Mouse (Mus musculus): ENCODE results near the gene Klhl13. TPM values are rescaled to one million over a fixed set of nuclear protein-coding genes. Genes with fewer than 3 reads are reported as not detected.

The Klhl13 gene
- total RNA-seq (2021) = 11.3 and 17.7 TPM in 2 replicates
- long read RNA-seq, partial matches to known transcripts = 3 of 7 reads
- long read RNA-seq, other reads (novel, unspliced or antisense) = 2 of 7 reads

DNA sequence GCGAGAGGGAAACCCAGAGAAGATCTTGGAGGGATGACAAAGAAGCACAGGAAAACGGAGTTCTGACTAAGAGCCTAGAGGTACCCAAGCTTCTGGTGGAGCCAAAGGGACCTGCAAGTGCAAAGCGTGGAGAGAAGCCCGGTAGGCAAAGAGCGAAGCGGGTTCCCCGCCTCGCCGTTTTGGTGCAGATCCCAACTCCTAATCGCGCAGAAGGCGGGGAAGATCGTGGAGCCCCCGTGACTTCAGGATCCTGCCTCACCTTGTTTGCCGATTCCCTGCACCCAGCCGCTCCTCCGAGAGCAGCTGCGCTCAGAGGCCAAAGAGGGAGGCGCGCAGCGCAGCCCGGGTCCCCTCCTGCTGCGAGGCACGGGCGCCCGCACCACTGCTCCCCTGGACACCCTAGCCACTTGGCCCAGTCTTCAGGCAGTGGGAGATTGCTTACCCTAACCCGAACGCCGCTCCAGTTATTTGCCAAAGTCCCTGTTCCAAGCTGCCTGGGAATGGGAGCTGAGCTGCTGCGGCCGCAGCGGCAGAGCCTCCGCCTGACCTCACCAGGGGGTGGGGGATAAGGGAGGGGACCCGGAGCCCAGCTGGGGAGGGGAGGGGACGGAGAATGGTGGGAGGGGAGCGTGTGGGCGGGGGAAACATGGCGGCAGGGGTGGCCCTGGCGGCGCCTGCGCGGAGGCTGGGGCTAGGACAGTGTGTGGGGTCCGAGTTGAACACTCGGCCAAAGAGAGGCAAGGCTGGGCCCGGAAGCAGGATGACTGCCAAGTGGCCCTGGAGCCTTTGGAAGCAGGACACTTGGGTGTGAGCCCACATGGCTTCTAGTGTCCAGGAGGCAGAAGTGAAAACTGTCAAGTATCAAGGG is at the start of gene Klhl13:
Gene Klhl13 (minus strand): TSS at position 569 of the 868 bp plus-strand sequence.
- DNase-seq = peak; percentile 60

DNA sequence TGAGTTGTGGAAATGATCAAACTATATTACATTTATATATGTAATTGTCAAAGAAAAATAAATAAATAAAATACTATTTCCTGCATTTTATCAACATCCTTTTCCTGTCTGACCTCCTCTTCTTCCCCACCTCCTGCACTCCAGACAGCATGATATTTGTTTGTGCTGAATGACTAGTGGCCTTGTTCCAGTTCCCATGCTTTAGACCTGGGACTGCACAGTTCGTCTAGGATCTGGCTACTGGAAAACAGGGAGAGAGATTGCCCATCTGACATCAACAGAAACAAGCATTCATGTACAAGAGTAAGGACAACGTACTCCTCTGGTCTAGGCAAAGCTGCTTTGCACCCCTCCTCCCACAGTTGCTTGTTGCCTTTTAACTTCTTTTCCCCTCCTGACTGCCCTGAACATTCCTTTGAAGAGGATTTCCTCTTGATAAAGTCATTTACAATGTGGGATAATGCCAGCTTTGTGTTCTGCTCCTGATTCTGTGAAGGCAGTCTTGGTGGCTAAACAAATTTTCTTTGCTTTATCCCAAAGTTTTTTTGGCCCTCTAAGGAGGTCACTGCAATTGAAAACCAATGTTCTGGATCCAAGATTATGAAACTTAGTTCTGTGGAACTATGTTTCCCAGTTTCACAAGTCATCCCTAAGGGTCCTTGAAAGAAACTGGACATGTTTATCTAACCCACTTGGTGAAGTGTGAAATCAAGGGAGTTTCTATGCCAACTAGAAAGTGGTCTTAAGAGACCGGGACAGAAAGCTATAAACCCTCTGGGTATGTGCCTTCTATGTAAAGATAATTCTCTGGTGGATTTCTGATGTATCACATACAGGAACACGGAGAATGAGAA is 44.6 kb upstream of the Klhl13 start:
- DNase-seq = no peak

DNA sequence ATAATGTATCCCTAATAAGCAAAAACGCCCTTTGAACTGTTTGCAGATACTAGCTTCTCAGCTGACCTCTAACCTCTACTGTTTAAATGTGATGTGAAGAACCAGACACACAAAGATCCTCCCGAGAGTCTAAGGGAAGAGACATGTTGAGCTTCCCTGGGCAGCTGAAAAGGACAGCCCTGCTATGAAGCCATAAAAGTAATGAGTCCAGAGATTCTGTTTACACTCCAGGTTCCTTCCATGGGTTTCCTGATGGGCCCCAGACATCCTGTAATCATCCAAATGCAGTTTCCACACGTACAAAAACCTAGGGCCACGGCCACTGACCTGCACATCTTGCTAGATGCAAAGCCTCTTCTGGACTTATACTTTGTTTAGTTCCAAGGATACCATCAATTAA is 23.8 kb upstream of the Klhl13 start:
- DNase-seq = no peak

DNA sequence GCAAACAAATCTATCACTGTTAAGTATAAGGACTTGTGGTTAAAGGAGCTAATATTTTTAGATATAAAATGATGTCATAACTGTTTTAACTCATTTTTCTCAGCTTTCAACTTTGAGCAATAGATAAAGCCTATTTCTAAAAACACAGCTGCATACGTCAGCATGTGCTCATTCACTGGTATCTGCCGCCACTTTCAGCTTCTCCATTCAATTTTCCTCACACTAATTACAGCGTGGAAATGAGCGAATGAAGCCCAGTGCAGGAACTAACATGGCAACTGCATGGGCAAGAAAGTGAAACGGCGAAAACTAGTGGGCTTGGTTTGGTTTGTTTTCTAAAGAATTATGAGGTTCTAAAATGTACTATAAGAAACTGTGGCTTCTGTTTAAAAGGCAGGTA is 1.4 kb downstream of the Klhl13 start:
- no peak for DNase-seq

DNA sequence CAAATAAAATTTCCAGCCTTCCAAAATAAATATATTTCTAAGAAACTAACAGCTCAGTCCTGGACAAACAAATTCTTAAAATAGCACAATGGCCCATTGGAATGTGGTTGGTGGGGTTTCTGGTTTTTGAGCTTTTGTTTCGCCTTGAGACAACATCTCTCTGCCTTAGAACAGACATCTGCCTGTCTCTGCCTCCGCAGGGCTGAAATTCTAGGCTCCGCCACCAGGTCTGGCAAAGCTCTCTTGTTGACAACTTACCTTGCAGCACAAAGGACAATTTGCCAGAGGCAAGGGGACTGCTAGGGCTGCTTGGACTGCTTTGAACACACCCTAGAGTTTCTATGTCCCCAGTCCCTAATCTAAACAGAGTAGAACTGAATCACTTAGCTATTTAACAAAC is 4.4 kb downstream of the Klhl13 start:
- no peak for DNase-seq

DNA sequence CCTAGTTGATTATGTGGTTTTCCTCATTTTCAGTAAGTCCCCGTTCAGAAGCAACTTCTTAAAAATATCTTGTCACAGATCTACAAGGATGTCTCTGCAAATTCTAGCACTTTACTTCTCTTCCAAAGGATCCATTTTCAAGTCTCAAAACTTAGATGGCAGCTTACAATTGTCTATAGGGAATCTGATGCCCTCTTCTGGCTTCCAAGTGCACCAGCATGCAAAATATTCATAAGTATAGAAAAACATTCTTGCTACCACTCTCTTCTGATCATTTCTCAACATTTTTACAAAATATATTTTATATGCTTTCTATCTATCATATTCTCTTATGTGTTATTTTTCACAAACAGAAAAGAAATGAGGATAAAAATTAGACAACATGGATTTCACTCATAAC is 14.8 kb downstream of the Klhl13 start:
- no peak for DNase-seq

DNA sequence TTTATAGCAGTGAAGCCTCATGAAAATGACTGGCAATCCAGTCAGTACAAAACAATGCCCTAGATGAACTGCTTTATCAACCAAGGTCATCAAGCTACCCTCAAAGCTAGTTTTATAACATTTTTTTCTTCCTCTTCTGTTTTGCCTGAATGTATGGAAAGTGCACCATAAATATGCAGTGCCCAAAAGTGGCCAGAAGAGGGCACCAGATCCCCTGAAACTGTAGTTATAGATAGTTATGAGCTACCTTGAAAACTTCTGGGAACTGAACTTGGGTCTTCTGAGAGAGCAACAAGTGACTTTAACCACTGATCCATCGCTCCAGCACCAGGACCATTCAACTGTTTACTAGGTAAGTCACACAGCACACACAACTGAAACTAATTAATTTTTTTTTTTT is 36.8 kb downstream of the Klhl13 start:
- no peak for DNase-seq

DNA sequence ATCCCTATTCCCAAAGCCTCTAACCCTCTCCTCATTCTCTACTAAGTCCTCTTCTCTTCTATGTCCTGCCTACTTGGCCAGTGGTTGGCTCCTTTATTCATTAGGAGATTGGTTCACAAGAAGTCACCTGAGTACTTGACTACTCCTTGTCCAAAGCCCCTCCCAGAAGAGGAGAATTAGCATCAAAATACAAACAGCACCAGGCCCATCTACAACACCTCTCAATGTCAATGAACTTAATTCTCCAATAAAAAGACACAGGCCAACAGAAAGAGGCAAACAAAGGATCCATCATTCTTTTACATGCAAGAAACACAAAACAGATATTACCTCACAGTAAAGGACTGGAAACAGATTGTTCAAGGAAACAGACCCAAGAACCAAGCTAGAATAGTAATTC is 46.0 kb downstream of the Klhl13 start:
- no peak for DNase-seq

DNA sequence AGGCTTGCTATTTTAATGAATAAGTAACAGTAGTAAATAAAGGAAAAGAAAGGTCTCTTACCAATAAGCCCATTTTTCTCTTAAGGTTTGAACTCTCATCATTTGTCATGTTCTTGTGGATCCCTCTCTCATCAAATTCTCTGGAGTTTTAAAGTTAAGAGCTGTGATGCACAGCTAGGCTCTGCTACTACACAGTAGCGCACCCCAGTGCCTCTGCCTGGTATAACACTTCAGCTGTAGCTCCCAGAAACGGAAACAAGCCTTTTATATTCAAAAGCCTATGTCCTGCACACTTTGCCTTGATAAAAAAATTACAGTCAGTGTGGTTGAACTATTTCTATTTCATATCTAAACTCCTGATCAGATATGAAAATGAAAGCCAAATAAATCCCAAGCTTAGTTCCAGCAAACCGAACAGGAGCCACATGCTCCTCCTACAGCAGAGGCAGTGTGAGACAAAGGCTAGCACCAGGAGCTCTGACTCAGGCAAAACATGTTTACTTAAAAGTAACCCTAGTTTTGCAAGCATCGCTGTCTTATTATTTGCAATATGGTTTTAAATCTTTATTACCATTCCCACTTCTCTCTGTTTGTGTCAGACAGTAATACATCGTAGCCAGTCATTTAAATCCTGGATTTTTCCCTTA is 68.8 kb downstream of the Klhl13 start:
- peak; percentile 45 for DNase-seq

DNA sequence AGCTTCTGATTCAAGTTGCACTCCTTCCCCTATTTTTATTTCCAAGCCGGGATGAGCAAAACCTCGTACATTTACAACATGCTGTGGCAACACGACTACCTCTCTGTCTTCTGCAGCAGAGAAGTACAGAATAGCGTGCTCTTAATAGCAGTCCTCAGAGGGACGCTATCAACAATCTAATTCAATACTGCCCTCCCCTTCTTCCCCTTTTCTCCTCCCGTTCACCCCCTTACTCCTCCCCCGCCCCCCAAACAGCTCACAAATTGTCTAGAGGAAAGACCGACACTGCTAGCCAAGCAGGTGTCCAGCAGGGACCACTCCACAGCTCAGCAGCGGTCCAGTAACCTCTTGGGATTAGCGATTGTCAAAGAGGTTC is 79.5 kb downstream of the Klhl13 start:
- DNase-seq = no peak

DNA sequence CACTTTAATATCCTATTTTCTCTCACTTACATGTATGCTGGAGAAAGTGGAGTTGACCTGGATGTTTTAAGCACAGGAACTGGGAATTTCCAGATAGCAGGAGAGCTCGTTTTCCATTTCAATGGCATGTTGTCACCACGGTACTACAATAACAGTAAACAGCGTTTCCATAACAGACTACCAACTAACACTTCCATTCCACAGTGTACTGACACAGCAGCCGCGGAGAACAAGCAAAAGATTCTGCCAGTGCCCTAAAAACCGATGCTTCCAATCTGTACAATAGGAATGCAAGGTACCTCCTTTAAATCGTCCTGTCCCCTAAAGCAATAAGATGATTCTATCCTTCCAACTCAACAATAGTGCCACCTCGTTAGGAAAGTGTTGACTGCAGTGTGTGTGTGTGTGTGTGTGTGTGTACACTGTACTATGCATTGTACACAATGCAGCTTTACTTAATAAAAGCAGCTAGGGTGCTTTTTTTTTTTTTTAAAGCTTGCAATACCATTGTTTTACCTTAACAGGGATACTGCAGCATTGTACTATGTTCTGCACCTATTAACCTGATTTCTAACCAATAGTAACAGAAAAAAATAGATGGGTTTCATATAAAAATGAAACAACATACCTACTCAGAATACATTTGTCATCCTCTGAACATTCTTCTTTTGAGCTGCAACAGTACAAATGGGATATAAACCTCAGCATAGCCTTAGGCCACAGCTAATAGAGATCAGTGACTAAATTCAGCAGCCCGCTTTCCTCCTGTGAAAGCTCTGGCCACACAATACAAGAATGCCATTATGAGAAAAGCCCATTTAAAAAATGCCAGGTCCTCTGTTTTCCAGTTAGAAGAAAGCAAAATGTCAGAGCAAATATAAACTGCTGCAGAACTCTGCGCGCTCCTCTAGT is 80.1 kb downstream of the Klhl13 start:
- DNase-seq = no peak

DNA sequence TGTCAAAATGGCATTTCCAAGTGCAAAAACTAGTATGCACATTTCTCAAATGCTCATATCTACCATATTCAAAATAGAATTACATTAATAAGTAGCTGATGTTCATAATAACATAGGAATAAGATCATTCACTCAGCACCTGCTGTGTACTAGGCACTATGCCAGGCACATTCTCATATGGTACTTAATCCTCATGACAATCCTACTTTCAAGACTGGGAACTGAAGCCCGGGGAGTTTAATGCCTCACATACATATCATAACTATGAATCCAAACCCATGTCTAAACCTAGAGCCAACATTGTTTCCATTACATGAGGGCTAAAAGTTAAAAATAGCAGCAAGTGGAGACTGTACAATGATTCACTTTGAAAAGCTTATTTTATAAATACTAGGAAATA is 97.3 kb downstream of the Klhl13 start:
- no peak for DNase-seq

DNA sequence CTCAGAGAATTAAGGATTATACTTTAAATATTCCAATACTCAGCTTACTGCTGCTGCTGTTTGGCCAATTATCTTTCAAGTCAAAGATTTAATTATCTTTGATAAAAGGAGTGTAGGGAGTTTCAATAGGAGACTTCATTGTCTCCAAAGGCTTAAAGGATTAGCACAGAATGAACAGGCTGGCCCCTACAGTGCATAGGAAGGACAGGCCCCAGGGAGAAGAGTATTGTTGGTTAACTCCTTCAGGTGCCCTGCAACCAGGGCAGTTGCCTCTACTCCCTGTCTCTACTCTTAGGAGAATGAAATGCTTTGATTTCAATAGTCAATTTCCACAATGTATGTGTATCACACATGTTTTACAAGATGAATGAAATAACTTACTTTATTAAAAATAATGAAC is 116.1 kb downstream of the Klhl13 start:
- no peak for DNase-seq

All from adrenal gland, postnatal 25 days (tissue).